ENCODE assay signal across 15 mouse cellular contexts in genomic region chr12:26906126-26906525, GRCm38 (mm10).
"Had no signal": no experiment of that assay in that cellular context is flagged by ENCODE, and none has a peak within 500 bp of the region (broad histone marks: within the 10 kb centered on the region; RNA-seq: fewer than 3 reads in every experiment).

No protein-coding gene starts in this region.

- H3K27me3 ChIP-seq: neural tube, embryonic 15.5 days; stomach, embryonic 15.5 days had no signal

- H3K4me3 ChIP-seq: neural tube, embryonic 15.5 days; stomach, embryonic 15.5 days had no signal

- H3K9ac ChIP-seq: neural tube, embryonic 15.5 days; stomach, embryonic 15.5 days had no signal

- H3K36me3 ChIP-seq: neural tube, embryonic 15.5 days; stomach, embryonic 15.5 days had no signal

- H3K27ac ChIP-seq: neural tube, embryonic 15.5 days; stomach, embryonic 15.5 days; stomach, postnatal 0 days had no signal

- H3K9me3 ChIP-seq: neural tube, embryonic 15.5 days; stomach, embryonic 15.5 days had no signal

- DNase-seq: retina, postnatal 1 day; right cerebral cortex, adult 18-20 months; right cerebral cortex, postnatal 14 days; right cerebral cortex, postnatal 25 days; right cerebral cortex, postnatal 4 days; spleen, adult 18-20 months; thymus, adult 18-20 months; thymus, adult 2 months; thymus, postnatal 14 days; thymus, postnatal 25 days; thymus, postnatal 36 days; thymus, postnatal 4 days had no signal

- H3K4me2 ChIP-seq: neural tube, embryonic 15.5 days; stomach, embryonic 15.5 days had no signal
